Mouse (Mus musculus) CH12.LX (cell line): ENCODE data around the gene Pdp2.

Source experiments
- BHLHE40 ChIP-seq: IDR thresholded peaks from 2 replicates; pipeline ENCODE4 v1.6.1; 2011; ENCODE audit warnings: mild to moderate bottlenecking, low read depth, low read length, improper control_type of control experiment
- CHD1 ChIP-seq: IDR thresholded peaks from 2 replicates; pipeline ENCODE4 v1.6.1; 2012; ENCODE audit warnings: low read depth, low read length, improper control_type of control experiment, inconsistent platforms
- CTCF ChIP-seq, 2 experiments: IDR thresholded peaks in 1 of 2; conservative IDR thresholded peaks in 1 of 2; 2 replicates each; pipeline ENCODE4 v1.5.1; 2011 to 2012; ENCODE audit warnings: low read depth in 2 of 2, low read length in 2 of 2, improper control_type of control experiment in 1 of 2, inconsistent platforms in 1 of 2, mild to moderate bottlenecking in 1 of 2, moderate library complexity in 1 of 2
- ELF1 ChIP-seq: IDR thresholded peaks from 2 replicates; pipeline ENCODE4 v1.6.1; 2014; ENCODE audit warnings: low read depth, mild to moderate bottlenecking, inconsistent platforms, low read length, improper control_type of control experiment
- ETS1 ChIP-seq: conservative IDR thresholded peaks from 2 replicates; pipeline ENCODE4 v1.6.1; 2012; ENCODE audit warnings: low read depth, mild to moderate bottlenecking, inconsistent platforms, low read length, improper control_type of control experiment, moderate library complexity
- MAFK ChIP-seq: IDR thresholded peaks from 2 replicates; pipeline ENCODE4 v1.6.1; 2011; ENCODE audit warnings: low read length, improper control_type of control experiment; ENCODE audit not compliant: insufficient replicate concordance
- MAX ChIP-seq: IDR thresholded peaks from 2 replicates; pipeline ENCODE4 v1.6.1; 2011; ENCODE audit warnings: low read length, improper control_type of control experiment
- MEF2A ChIP-seq: IDR thresholded peaks from 2 replicates; pipeline ENCODE4 v1.6.1; 2014; ENCODE audit warnings: low read depth, mild to moderate bottlenecking, inconsistent platforms, low read length, improper control_type of control experiment, borderline replicate concordance
- POLR2A ChIP-seq: IDR thresholded peaks from 2 replicates; pipeline ENCODE4 v1.6.1; 2011; ENCODE audit warnings: low read depth, mild to moderate bottlenecking, improper control_type of control experiment, low read length
- ZC3H11A ChIP-seq: IDR thresholded peaks from 2 replicates; pipeline ENCODE4 v1.6.1; 2012; ENCODE audit warnings: low read depth, mild to moderate bottlenecking, inconsistent platforms, low read length, improper control_type of control experiment

GRCm38 (mm10) chr8:104570436-104571343 is 20.6 kb upstream of the Pdp2 start:
- TF ChIP-seq POLR2A (no peak), CHD1 (no peak), MAFK (no peak), CTCF (conservative IDR thresholded peaks at IDR 0.05 in 1 of 2, IDR thresholded peaks at IDR 0.05 in 1 of 2; ENCODE audit: low read depth in 2 of 2, low read length in 2 of 2) (peak; percentile 74 to 93), ZC3H11A (no peak), MEF2A (0 out of 2 replicates have a peak, but pooled peaks have one; percentile 25), BHLHE40 (no peak), ETS1 (no peak), MAX (peak; percentile 55; the same call in 1 of the 2 replicates), ELF1 (0 out of 2 replicates have a peak, but pooled peaks have one; percentile 20)
